In the genomic region with DNA sequence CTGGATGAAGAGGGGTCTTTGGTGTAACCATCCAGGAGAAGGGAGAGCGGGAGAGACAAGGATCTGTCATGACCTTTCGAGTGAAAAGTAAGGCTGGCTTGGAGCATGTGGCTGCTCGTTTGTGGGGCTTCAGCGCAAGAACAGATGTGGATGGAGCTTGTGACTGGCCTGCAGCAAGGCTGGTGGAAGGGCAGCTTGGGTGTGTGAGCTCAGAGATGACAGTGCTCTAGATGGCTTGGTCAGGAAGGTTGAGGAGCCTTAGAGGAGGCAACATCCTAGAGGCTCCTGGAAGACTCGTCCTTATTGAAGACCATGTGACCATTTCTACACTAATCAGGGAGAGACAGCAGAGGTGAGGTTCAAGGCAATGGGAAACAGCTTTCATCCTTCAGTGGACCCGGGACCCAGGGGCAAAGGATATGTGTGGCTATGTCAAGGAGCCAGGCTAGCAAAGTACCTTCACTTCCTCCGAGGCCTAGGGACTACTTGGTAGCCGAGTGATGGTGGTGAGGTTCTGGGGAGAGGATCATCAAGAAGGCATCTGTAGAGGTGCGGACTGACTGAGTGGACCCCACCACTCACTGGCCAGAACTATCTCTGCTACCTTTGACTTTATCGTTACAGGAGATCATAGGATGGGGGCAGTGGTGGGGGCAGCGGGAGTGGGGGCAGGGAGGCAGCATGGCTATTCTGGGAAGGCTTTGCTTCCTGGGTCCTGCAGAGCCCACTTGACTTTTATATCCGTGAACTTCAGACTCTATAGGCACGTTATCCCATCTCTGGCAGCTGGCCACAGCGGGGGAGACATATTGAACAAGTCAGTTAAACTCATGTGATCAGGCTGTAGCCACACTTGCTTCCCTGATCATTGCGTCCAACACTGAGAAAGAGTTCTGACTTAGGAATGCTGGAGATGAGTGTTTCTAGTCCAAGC, we compare ENCODE assay signal across 16 mouse cellular contexts. TPM values are rescaled to one million over a fixed set of nuclear protein-coding genes. Genes with fewer than 3 reads are reported as not detected.
DNase-seq lines count a peak whose midpoint lies in the region; ATAC-seq and TF ChIP-seq lines count a peak whose summit lies in the region.
"Had no signal": no experiment of that assay in that cellular context is flagged by ENCODE, and none has a peak within 500 bp of the region (broad histone marks: within the 10 kb centered on the region; RNA-seq: fewer than 3 reads in every experiment).

No protein-coding gene starts in this region.

- no peaks in the 10 kb centered on the region for H3K27me3 ChIP-seq in heart, embryonic 10.5 days (ENCODE audit: insufficient read depth, poor library complexity, severe bottlenecking)
- H3K27me3 ChIP-seq in limb, embryonic 10.5 days (ENCODE audit: low read depth, poor library complexity, severe bottlenecking): no peaks in the 10 kb centered on the region

- H3K27ac ChIP-seq in gastrocnemius, adult 2 months: peak overlapping the region; percentile 94
- peak overlapping the region; percentile 42 for H3K27ac ChIP-seq in heart, embryonic 10.5 days
- 0 out of 2 replicates have a peak overlapping the region, but pooled peaks have one; percentile 15 for H3K27ac ChIP-seq in limb, embryonic 10.5 days

- H3K9me3 ChIP-seq in heart, embryonic 10.5 days: no peaks in the 10 kb centered on the region
- H3K9me3 ChIP-seq in limb, embryonic 10.5 days (replicated peaks): no peaks in the 10 kb centered on the region

- TF ChIP-seq CTCF in gastrocnemius, adult 2 months (IDR thresholded peaks at IDR 0.05): no peak

- H3K36me3 ChIP-seq in heart, embryonic 10.5 days: peaks cover 96% of the 10 kb centered on the region
- peaks cover 99% of the 10 kb centered on the region for H3K36me3 ChIP-seq in limb, embryonic 10.5 days

- peak overlapping the region; percentile 60 for H3K4me3 ChIP-seq in gastrocnemius, adult 2 months
- H3K4me3 ChIP-seq in heart, embryonic 10.5 days: no peak overlapping the region
- H3K4me3 ChIP-seq in limb, embryonic 10.5 days: no peak overlapping the region

- H3K4me1 ChIP-seq in heart, embryonic 10.5 days: peaks cover 31% of the 10 kb centered on the region
- peaks cover 4% of the 10 kb centered on the region for H3K4me1 ChIP-seq in limb, embryonic 10.5 days

- intact Hi-C loops in gastrocnemius, adult 2 months (cut with DNase I): no loop called here
- intact Hi-C loops in left cerebral cortex, postnatal 4 days (cut with DNase I): no loop called here
- intact Hi-C loops in left cerebral cortex, postnatal 25 days (cut with DNase I): no loop called here

- no peak for DNase-seq in gastrocnemius, adult 2 months
- DNase-seq in gastrocnemius, adult 8-10 months (ENCODE audit: low spot score in 2 of 2): no peak
- peak; percentile 42 for DNase-seq in left cerebral cortex, postnatal 4 days
- no peak for DNase-seq in left cerebral cortex, postnatal 25 days (ENCODE audit: low spot score in 2 of 2)
- no peak for DNase-seq in heart, embryonic 10.5 days (ENCODE audit: low spot score)
- no peak for DNase-seq in limb, embryonic 10.5 days (ENCODE audit: low spot score)
- no peak for DNase-seq in adrenal gland, adult 2 months
- DNase-seq: spleen, adult 18-20 months had no signal

- ATAC-seq in inflammation-experienced regulatory T-cells, adult 6 months: no peak

- WGBS in heart, embryonic 10.5 days: 78% methylated on average over 15 of the region's 15 CpGs
- WGBS in limb, embryonic 10.5 days: 91% methylated on average over 15 of the region's 15 CpGs

RNA-seq across cellular contexts. Expression of a gene that starts 6.6 kb away (rescaled TPM):
- total RNA-seq in gastrocnemius, adult 2 months (2021): 10 to 100 TPM; 27.8 to 34.5 TPM
- 10 to 100 TPM in 2 of 4 experiments, 1 to 10 TPM in 2; 7.7 to 14.2 (median 11.0) TPM for total RNA-seq in gastrocnemius, adult 8-10 months (2022)
- 10 to 100 TPM; 17.1 to 19.3 TPM for total RNA-seq in left cerebral cortex, postnatal 4 days (2021)
- total RNA-seq in left cerebral cortex, postnatal 25 days (2021): 10 to 100 TPM; 18.8 to 19.7 TPM
- polyA plus RNA-seq in heart, embryonic 10.5 days (2016; fragmentation: Nextera tagmentation; extraction: Ambion mirVana): 4.4 and 5.2 TPM in 2 replicates
- 1.4 and 3.3 TPM in 2 replicates for polyA plus RNA-seq in limb, embryonic 10.5 days (2016; fragmentation: Nextera tagmentation; extraction: Ambion mirVana)
- 1 to 10 TPM; 2.5 to 4.8 (median 4.3) TPM for polyA plus RNA-seq in inflammation-experienced regulatory T-cells, adult 6 months (2017; shearing (Covaris generic))
- 10 to 100 TPM; 17.5 to 18.0 TPM for total RNA-seq in adrenal gland, adult 2 months (2021)
- 8.5 and 18.3 TPM in 2 replicates for polyA plus RNA-seq in adrenal gland, adult 2 months (2012; rRNA removed)

RNA-seq across cellular contexts. Expression of a gene that starts 19.0 kb away (rescaled TPM):
- total RNA-seq in gastrocnemius, adult 2 months (2021): 1 to 10 TPM; 1.1 to 1.4 TPM
- total RNA-seq in gastrocnemius, adult 8-10 months (2022): under 1 TPM in 3 of 4 experiments, not detected in 1; 0.22 to 0.78 (median 0.40) TPM
- total RNA-seq in left cerebral cortex, postnatal 4 days (2021): 10 to 100 TPM in 1 of 2 experiments, 1 to 10 TPM in 1; 7.7 to 10.5 TPM
- total RNA-seq in left cerebral cortex, postnatal 25 days (2021): 10 to 100 TPM in 1 of 2 experiments, 1 to 10 TPM in 1; 9.9 to 12.3 TPM
- polyA plus RNA-seq in heart, embryonic 10.5 days (2016; fragmentation: Nextera tagmentation; extraction: Ambion mirVana): 0.14 and 0.19 TPM in 2 replicates
- 0.04 and 0.08 TPM in 2 replicates for polyA plus RNA-seq in limb, embryonic 10.5 days (2016; fragmentation: Nextera tagmentation; extraction: Ambion mirVana)
- under 1 TPM in 2 of 3 experiments, not detected in 1; 0.16 to 0.17 TPM for polyA plus RNA-seq in inflammation-experienced regulatory T-cells, adult 6 months (2017; shearing (Covaris generic))
- 1 to 10 TPM in 1 of 2 experiments, under 1 TPM in 1; 0.97 to 1.9 TPM for total RNA-seq in adrenal gland, adult 2 months (2021)
- 14.0 and 15.0 TPM in 2 replicates for polyA plus RNA-seq in adrenal gland, adult 2 months (2012; rRNA removed)
- total RNA-seq: common myeloid progenitor, adult 5-6 weeks; MEL; monocyte, adult 5-6 weeks had no signal
- polyA plus RNA-seq: activated CD4-positive, CD25-positive, alpha-beta regulatory T cell, adult 4 months had no signal

RNA-seq across cellular contexts. Expression of a gene that starts 21.4 kb away (rescaled TPM):
- total RNA-seq in gastrocnemius, adult 2 months (2021): 1 to 10 TPM in 1 of 2 experiments, not detected in 1; 1.8 TPM
- not detected for total RNA-seq in gastrocnemius, adult 8-10 months (2022)
- not detected for total RNA-seq in left cerebral cortex, postnatal 4 days (2021)
- 1 to 10 TPM in 1 of 2 experiments, not detected in 1; 1.3 TPM for total RNA-seq in left cerebral cortex, postnatal 25 days (2021)
- polyA plus RNA-seq in heart, embryonic 10.5 days (2016; fragmentation: Nextera tagmentation; extraction: Ambion mirVana): not detected in 2 replicates
- polyA plus RNA-seq in limb, embryonic 10.5 days (2016; fragmentation: Nextera tagmentation; extraction: Ambion mirVana): not detected in 2 replicates
- polyA plus RNA-seq in inflammation-experienced regulatory T-cells, adult 6 months (2017; shearing (Covaris generic)): 1 to 10 TPM in 1 of 3 experiments, not detected in 2; 7.1 TPM
- total RNA-seq in adrenal gland, adult 2 months (2021): not detected
- polyA plus RNA-seq in adrenal gland, adult 2 months (2012; rRNA removed): not detected in 2 replicates
- total RNA-seq: common myeloid progenitor, adult 5-6 weeks; gastrocnemius, postnatal 25 days; left cerebral cortex, adult 8-10 months; MEL; monocyte, adult 5-6 weeks had no signal
- polyA plus RNA-seq: activated CD4-positive, CD25-positive, alpha-beta regulatory T cell, adult 4 months; brain, embryonic 14.5 days had no signal

RNA-seq across cellular contexts. Expression of a gene that starts 21.9 kb away (rescaled TPM):
- 10 to 100 TPM; 19.6 to 37.9 TPM for total RNA-seq in gastrocnemius, adult 2 months (2021)
- 10 to 100 TPM; 13.2 to 20.1 (median 15.3) TPM for total RNA-seq in gastrocnemius, adult 8-10 months (2022)
- 10 to 100 TPM; 50.6 to 55.9 TPM for total RNA-seq in left cerebral cortex, postnatal 4 days (2021)
- 10 to 100 TPM; 53.9 to 59.8 TPM for total RNA-seq in left cerebral cortex, postnatal 25 days (2021)
- polyA plus RNA-seq in heart, embryonic 10.5 days (2016; fragmentation: Nextera tagmentation; extraction: Ambion mirVana): 20.2 and 34.4 TPM in 2 replicates
- polyA plus RNA-seq in limb, embryonic 10.5 days (2016; fragmentation: Nextera tagmentation; extraction: Ambion mirVana): 44.4 and 46.0 TPM in 2 replicates
- 10 to 100 TPM; 25.6 to 36.7 (median 33.1) TPM for polyA plus RNA-seq in inflammation-experienced regulatory T-cells, adult 6 months (2017; shearing (Covaris generic))
- 10 to 100 TPM; 59.3 to 65.7 TPM for total RNA-seq in adrenal gland, adult 2 months (2021)
- 40.5 and 44.8 TPM in 2 replicates for polyA plus RNA-seq in adrenal gland, adult 2 months (2012; rRNA removed)

RNA-seq across cellular contexts. Expression of a gene that starts 26.7 kb away (rescaled TPM):
- 10 to 100 TPM; 20.2 to 21.0 TPM for total RNA-seq in gastrocnemius, adult 2 months (2021)
- 10 to 100 TPM; 20.5 to 26.2 (median 24.6) TPM for total RNA-seq in gastrocnemius, adult 8-10 months (2022)
- total RNA-seq in left cerebral cortex, postnatal 4 days (2021): 10 to 100 TPM; 18.7 to 21.6 TPM
- 10 to 100 TPM; 23.7 to 26.3 TPM for total RNA-seq in left cerebral cortex, postnatal 25 days (2021)
- polyA plus RNA-seq in heart, embryonic 10.5 days (2016; fragmentation: Nextera tagmentation; extraction: Ambion mirVana): 29.3 and 31.7 TPM in 2 replicates
- polyA plus RNA-seq in limb, embryonic 10.5 days (2016; fragmentation: Nextera tagmentation; extraction: Ambion mirVana): 26.8 and 27.5 TPM in 2 replicates
- polyA plus RNA-seq in inflammation-experienced regulatory T-cells, adult 6 months (2017; shearing (Covaris generic)): 10 to 100 TPM; 10.8 to 14.6 (median 10.9) TPM
- 10 to 100 TPM; 39.5 to 61.5 TPM for total RNA-seq in adrenal gland, adult 2 months (2021)
- polyA plus RNA-seq in adrenal gland, adult 2 months (2012; rRNA removed): 39.0 and 42.2 TPM in 2 replicates

Comparison
In these comparisons a context has a peak if more than half of its experiments do, and no peak if none do; other contexts are left out.
1. H3K27ac ChIP-seq: peak in every context shown above with its lines; median percentile 94 in gastrocnemius, adult 2 months; 42 in heart, embryonic 10.5 days; 15 in limb, embryonic 10.5 days.